Mouse (Mus musculus) stomach, postnatal 0 days (tissue): Measurements from ENCODE around the gene Dcaf6.

Source experiments
- CTCF ChIP-seq: IDR thresholded peaks from 2 replicates; pipeline ENCODE4 v1.5.1; 2016; ENCODE audit warnings: antibody characterized with exemption, low read depth, mild to moderate bottlenecking, moderate library complexity
- EP300 ChIP-seq: optimal IDR thresholded peaks from 2 replicates; pipeline ENCODE3; 2016; ENCODE audit warnings: antibody characterized with exemption

DNA sequence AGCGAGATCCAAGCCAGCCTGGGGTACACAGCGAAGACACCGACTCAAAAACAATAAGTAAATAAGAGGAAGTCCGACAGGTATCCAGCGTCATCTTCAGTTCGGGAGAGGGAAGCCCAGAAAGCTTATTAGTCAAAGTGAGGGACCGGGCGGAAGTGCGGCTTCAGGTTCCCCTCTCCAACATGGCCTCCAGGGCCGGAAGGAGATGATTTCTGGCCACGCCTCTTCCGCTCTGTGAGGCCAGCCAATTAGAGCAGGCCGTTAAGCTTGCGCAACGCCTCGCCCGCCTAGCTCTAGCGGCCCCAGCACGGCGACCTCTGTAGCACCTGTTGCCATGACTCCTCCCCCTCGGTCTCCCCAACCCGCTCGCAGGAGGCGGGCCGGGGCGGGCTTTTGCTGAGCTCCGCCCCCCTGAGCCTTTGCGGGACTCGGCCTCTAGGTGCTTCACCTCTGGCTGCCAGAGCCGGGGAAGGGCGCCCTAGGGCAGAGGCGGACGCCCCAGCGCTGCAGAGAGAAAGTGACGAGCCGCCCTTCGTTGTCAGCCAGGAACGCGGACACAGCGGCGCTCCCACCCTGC is 614 bp upstream of the Dcaf6 start:
- TF ChIP-seq CTCF, result peak; percentile 65
- TF ChIP-seq EP300, result peak; percentile 94
